Mouse (Mus musculus) frontal cortex, postnatal 14 days (tissue): ENCODE data around the gene Eva1b.

ENCODE experiments used
- DNase-seq, 2 experiments: peaks; one replicate each; pipeline ENCODE4 v3.0.0; 2022; ENCODE audit warnings: low spot score in 2 of 2

The Eva1b gene

DNA sequence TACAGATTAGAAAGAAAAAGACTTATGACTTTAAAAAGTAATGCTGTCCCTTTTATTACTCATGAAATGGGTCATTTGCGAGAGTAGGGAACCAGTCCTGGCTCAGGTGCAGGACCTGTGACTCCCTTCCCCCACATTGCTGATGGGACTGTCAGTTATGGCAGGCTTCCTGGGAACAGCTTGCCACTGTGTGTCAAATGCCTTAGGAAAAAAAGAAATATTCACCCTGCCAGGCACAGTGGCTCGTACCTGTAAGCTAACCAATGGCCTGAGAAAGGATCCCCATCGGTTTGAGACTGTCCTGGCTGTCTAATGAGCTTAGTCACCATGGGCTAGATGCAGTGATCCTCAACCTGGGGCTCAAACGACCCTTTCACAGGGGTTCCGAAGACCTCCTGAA is 27.5 kb upstream of the Eva1b start:
- DNase-seq, result no peak

GRCm38 (mm10) chr4:126120506-126120905 is 27.0 kb upstream of the Eva1b start:
- no peak for DNase-seq

- DNase-seq, result no peak
Observed at GRCm38 (mm10) chr4:126123309-126124040, 24.1 kb upstream of the Eva1b start.

DNA sequence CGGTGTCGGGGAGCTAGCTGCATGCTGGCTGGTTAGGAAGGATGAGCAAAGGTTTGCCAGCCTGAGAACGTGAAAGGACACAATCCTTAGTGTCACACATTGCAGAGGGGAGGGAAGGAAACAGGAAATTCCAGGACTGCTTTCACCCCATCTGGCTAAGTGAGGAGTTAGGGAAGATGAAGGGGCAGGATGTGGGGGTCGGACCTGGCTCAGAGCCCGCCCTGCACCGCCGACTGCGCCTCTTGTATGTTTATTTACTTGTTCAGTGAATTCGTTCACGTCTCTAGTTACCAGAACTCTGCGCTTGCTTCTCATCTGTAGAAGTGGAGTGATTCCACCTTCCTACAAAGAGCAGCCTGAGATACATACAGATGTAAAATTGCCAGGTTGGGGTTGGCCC is 17.0 kb upstream of the Eva1b start:
- no peak for DNase-seq

- DNase-seq, result peak in 1 of 2 experiments; percentile 45
Observed at GRCm38 (mm10) chr4:126131290-126132121, 16.0 kb upstream of the Eva1b start.

DNA sequence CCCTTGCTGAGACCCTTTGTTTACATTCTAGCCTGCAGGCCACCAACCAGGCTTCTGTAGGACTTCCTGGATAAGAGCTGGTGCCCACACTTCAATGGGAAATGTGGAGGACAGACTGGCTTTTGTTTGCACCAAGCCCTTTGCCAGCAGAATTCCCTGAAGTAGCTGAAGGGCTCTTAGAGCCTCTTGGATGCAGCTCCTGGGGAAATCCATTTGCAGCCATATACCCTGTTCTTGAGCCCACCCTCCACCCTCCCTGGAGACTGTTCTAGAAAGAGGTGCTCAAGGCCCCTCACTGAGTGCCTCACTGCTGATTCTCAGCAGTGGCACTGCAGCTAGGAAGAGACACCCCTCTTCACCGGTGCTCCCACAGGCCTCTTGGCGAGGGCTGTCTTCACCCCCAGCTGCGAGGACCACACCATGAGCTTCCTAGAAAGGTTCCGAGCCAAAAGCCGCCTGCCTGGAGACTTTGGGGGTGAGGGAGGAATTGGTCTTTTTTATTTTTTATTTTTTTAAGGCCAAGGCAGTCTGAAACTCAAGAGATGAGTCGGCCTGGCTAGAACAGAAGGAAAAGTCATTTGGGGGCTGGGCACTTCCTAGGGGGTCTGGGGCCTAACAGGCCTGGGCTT is 14.8 kb upstream of the Eva1b start:
- no peak for DNase-seq

DNA sequence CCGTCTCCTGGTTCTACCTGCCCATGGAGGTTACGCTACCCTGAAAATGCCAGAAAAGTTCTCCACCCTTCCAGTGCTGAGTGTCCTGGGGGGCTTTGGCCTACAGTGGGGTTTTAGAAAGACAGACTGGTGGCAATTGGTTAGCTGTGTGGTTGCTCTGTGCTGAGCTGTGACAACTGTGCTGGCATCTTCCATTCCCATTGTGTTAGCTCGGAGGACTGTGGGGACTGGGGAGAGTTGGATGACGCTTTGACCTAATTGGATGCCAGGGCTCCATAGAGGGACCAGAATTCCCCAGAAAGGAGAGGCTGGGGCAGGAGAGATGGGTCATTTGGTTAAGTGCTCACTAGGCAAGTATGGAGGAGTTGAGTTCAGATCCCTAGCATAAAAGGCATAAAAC is 13.3 kb upstream of the Eva1b start:
- no peak for DNase-seq

DNA sequence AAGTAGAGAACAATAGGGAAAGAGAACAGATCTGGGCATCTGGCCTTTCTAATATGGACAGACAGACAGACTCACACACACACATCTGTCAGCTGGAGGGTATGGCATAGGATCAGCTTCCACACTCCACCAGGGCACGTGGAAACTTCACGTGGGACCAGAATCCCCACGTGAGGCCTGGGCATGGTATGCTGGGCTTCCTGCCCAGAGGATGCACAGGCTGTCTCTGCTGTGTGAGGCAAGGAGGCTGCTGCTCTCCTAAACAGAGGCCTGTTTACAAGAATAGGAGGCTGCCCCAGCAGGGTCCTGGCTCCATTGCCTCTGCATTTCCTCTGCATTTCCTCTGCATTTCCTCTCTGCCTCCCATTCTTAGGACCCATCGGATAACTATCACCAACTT is 12.9 kb upstream of the Eva1b start:
- DNase-seq, result no peak

GRCm38 (mm10) chr4:126137773-126138172 is 9.8 kb upstream of the Eva1b start:
- DNase-seq, result no peak

GRCm38 (mm10) chr4:126141021-126141420 is 6.5 kb upstream of the Eva1b start:
- no peak for DNase-seq

GRCm38 (mm10) chr4:126145396-126145795 is 2.1 kb upstream of the Eva1b start:
- DNase-seq, result no peak

DNA sequence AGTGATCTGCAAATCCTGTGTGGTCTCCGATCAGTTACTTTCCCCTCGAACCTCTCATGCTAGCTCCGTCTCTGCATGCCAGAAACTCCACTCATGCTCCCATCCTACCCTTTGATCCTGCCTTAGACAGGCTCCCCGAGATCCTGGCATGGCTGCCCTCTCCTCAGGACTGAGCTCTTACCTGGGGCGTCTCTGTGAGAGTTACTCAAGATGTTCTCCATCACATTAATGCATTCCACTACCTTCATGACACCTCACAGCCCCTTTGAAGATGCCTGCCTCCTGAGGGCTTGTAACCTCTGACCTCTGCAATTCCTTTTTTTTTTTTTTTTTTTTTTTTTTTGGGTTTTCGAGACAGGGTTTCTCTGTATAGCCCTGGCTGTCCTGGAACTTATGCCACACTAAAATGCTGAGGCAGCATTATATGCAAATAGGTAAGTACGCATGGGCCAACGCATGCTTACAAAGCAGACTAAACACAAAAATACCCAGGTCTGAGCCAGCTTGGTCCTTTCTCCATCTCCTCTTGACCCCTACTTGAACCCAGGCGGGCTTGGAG is 491 bp upstream of the Eva1b start:
- no peak for DNase-seq

- DNase-seq, result no peak
Observed at GRCm38 (mm10) chr4:126148161-126148961, 817 bp downstream of the Eva1b start.

DNA sequence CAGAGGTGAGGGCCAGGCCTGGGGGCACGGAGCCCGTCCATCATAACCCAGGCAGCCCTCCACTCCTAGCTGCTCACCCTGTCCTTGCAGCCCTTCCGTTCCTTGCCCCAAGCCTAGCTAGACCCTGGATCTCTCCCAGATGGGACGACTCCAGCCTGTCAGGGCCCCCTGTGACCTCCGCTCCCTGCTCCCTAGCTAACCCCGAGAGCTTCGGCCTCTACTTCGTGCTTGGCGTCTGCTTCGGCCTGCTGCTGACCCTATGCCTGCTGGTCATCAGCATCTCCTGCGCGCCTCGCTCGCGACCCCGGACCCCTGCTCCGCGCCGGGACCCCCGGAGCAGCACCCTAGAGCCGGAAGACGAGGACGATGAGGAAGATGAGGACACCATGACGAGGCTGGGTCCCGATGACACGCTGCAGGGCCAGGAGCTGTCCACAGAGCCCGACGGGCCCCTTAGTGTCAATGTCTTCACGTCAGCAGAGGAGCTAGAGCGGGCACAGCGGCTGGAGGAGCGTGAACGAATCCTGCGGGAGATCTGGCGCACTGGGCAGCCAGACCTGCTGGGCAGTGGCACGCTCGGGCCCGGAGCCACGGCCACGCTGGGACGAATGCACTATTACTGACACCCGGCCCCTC is 1.6 kb downstream of the Eva1b start:
- no peak for DNase-seq

DNA sequence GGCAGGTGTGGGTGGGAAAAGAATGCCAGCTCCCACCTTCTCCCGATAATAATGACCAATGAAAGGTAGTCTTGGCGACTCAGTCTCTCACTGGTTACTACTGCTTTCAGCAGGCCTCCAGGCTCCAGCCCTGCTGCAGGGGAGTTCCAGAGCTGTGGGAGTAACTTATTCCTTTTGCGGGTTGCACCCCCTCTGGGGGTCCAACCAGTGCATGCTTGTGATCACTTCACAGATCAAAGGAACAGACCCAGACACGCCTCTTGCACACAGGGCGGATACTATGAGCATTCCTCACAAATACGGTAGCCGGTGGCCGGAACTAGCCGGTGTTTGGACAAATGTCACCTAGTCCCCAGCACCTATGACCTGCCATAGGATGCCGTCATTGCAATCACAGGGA is 2.3 kb downstream of the Eva1b start:
- no peak for DNase-seq

DNA sequence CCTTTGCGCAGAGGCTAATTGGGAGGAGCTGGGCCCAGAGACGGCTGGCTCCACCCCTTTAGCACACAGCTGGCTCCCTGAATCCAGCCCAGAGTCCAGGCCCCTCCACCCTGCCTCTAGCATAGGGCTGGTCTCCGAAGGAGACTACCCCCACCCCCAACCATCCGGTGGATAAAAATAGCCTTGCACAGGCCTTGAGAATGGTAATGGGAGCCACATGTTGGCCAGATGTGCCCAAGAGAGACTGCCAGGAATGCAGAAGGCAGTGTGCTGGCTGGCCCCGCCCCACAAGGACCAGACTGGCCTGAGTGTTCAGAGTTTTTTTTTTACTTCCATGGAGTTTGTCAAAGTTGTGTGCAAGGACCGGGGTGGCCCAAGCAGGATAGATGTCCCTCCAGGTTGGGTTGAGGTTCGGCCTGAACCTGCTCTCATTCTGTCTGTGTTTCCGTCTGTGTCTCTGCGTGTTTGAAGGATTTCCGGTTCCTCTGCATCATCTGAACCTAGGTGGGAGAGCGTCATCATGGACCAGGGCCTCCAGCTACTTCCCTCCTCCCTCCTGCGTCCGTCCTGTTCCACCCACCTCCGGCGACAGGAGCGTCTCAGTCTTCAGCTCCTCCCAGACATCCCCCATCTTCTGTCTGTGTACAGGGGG is 2.9 kb downstream of the Eva1b start:
- DNase-seq, result no peak

- no peak for DNase-seq
Observed at GRCm38 (mm10) chr4:126150949-126151320, 3.4 kb downstream of the Eva1b start.

- DNase-seq, result no peak
Observed at GRCm38 (mm10) chr4:126151701-126152440, 4.3 kb downstream of the Eva1b start.

DNA sequence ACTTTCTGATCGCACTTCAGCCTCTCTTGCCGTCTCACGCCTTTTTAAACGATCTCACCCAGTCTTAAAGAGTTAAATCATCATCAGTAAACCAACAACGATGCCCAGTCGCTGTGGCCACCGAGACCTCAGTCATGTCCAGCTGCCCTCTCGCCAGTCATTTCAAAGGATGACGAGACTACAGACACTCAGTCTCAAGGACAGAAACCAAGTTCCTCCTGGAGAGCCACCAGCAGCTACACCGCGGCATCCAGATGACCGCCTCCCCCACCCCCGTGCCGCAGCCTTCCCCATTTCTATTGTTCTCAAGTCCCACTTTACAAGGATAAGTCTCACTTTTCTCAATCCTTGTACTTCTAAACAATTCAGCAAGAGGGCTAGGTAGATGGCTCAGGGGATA is 5.3 kb downstream of the Eva1b start:
- DNase-seq, result no peak

DNA sequence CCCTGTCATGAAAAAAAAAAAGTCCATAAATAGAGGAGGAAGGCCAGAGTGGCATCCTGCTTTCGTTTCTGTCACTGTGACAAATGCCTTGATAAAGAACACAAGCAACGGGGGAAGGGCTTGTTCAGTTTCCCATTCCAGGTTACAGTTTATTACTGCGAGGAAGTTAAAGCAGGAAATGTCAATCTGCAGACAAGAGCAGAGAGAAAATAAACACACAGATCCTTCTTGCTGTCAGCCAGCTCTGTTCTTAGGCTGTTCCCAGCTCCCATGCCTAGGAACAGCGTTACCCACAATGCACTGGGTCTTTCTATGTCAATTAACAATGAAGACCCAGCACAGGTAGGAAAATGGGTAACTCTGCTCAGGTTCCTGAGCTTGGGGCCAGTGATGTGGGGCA is 7.6 kb downstream of the Eva1b start:
- no peak for DNase-seq
